Mouse (Mus musculus): ENCODE results near the gene Lrp10. TPM values are rescaled to one million over a fixed set of nuclear protein-coding genes. Genes with fewer than 3 reads are reported as not detected.

Lrp10 gene
- polyA plus RNA-seq, 1 experiment from 2014 or later: 108 TPM

GRCm38 (mm10) chr14:54454669-54455528, 9.0 kb upstream of the Lrp10 start:
- WGBS: 38% methylated on average over 11 of the region's 11 CpGs

GRCm38 (mm10) chr14:54457907-54458569, 5.9 kb upstream of the Lrp10 start:
- no peaks in the 10 kb centered on the region for H3K27me3 ChIP-seq (replicated peaks; ENCODE audit: control insufficient read depth, insufficient read depth, low read length)
- no peak overlapping the region for H3K4me3 ChIP-seq (ENCODE audit: low read depth, low read length)
- no peak for TF ChIP-seq CTCF (IDR thresholded peaks at IDR 0.05; ENCODE audit: low read depth)
- H3K36me3 ChIP-seq (ENCODE audit: control insufficient read depth, insufficient read depth): no peaks in the 10 kb centered on the region
- no peaks in the 10 kb centered on the region for H3K9me3 ChIP-seq (ENCODE audit: control insufficient read depth)
- no peak overlapping the region for H3K27ac ChIP-seq (ENCODE audit: low read depth, low read length)
- H3K9ac ChIP-seq (ENCODE audit: low read depth, low read length): no peak overlapping the region
- no peak for ATAC-seq
- H3K4me2 ChIP-seq (replicated peaks; ENCODE audit: low read depth): no peak overlapping the region
- WGBS: 82% methylated on average over 14 of the region's 14 CpGs
- no peaks in the 10 kb centered on the region for H3K4me1 ChIP-seq (replicated peaks; ENCODE audit: control insufficient read depth, insufficient read depth, low read length)

More at GRCm38 (mm10) chr14:54454669-54455528, 9.0 kb upstream of the Lrp10 start:
- no peak overlapping the region for H3K4me3 ChIP-seq (ENCODE audit: low read depth, low read length)
- 0 out of 2 replicates have a peak overlapping the region, but pooled peaks have one; percentile 5 for H3K27ac ChIP-seq (ENCODE audit: low read depth, low read length)
- no peak for TF ChIP-seq CTCF (IDR thresholded peaks at IDR 0.05; ENCODE audit: low read depth)
- ATAC-seq: peak; percentile 86
- H3K9ac ChIP-seq (ENCODE audit: low read depth, low read length): no peak overlapping the region
- H3K27me3 ChIP-seq (replicated peaks; ENCODE audit: control insufficient read depth, insufficient read depth, low read length): no peaks in the 10 kb centered on the region
- no peaks in the 10 kb centered on the region for H3K4me1 ChIP-seq (replicated peaks; ENCODE audit: control insufficient read depth, insufficient read depth, low read length)
- no peaks in the 10 kb centered on the region for H3K36me3 ChIP-seq (ENCODE audit: control insufficient read depth, insufficient read depth)
- no peaks in the 10 kb centered on the region for H3K9me3 ChIP-seq (ENCODE audit: control insufficient read depth)
- peak overlapping the region; percentile 4; the same call in 1 of the 2 replicates for H3K4me2 ChIP-seq (replicated peaks; ENCODE audit: low read depth)

DNA sequence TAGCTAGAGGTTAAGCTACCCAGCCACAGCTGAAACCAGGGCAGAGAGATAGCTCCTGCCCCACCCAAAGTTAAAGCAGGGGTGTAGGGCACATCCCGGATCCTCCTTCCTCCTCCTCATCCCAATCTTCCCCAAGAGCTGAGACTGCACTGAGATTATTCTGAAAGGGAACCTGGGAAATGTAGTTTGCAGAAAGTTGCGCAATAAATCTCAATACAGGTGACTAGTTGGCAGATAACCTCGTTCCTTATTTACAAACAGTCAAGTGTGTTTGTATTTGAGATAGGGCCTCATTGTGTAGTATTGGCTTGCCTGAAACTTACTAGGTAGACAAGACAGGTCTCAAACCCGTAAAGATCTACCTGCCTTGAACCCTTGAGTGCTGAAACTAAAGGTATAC, 1.8 kb upstream of the Lrp10 start:
- WGBS: 54% methylated on average over 4 of the region's 4 CpGs
- Histone ChIP-seq H3K9me3 (ENCODE audit: control insufficient read depth) (no peaks in the 10 kb centered on the region), H3K27me3 (replicated peaks; ENCODE audit: control insufficient read depth, insufficient read depth, low read length) (no peaks in the 10 kb centered on the region), H3K27ac (ENCODE audit: low read depth, low read length) (no peak overlapping the region), H3K4me1 (replicated peaks; ENCODE audit: control insufficient read depth, insufficient read depth, low read length) (no peaks in the 10 kb centered on the region), H3K9ac (ENCODE audit: low read depth, low read length) (no peak overlapping the region), H3K4me2 (replicated peaks; ENCODE audit: low read depth) (no peak overlapping the region), H3K36me3 (ENCODE audit: control insufficient read depth, insufficient read depth) (0 out of 2 replicates have a peak, but pooled peaks cover 3% of the 10 kb centered on the region), H3K4me3 (ENCODE audit: low read depth, low read length) (no peak overlapping the region)
- no peak for ATAC-seq
- TF ChIP-seq CTCF (IDR thresholded peaks at IDR 0.05; ENCODE audit: low read depth): no peak

- peaks cover 13% of the 10 kb centered on the region for H3K36me3 ChIP-seq (ENCODE audit: control insufficient read depth, insufficient read depth)
- ATAC-seq: no peak; the same call in 1 of the 2 replicates
Measured at GRCm38 (mm10) chr14:54463108-54463958, 604 bp upstream of the Lrp10 start.

DNA sequence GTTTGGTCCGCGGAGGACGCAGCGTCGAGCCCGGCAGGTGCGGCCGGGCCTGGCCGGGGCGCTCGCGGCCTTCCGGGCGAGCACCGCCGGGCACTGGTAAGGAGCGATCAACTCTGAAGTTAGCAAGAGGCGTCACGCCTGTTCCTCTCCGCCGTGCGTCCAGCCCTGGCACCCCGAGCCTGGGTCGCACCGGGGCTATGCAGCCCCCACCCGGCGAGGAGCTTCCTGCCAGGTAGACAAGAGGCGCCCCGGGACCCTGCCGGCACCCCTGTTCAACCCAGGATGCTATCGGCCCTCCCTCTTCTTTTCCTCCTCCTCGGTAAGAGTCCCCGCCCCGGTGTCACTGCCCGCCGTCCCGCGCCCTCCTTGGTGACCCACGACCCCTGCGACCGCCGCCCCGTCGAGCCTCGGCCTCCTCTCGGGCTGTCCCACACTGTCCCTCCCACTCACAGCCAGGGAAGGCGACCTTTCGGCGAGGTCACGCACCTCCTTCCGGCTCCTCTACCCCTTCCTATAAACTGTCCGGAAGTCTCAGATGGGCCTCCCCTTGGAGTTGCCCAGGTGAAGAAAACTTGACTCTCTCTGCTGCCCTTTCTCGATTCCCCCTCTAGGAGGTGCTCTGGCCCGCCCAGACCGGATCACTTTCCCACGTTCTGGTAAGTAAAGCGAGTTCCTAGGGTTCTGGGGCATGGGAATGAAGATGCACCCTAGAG, 512 bp downstream of the Lrp10 start:
- 1% methylated on average over 55 of the region's 57 CpGs for WGBS
- ATAC-seq: peak; percentile 79
- Histone ChIP-seq H3K27ac (ENCODE audit: low read depth, low read length) (peak overlapping the region; percentile 97), H3K9me3 (ENCODE audit: control insufficient read depth) (no peaks in the 10 kb centered on the region), H3K36me3 (ENCODE audit: control insufficient read depth, insufficient read depth) (peaks cover 24% of the 10 kb centered on the region), H3K4me1 (replicated peaks; ENCODE audit: control insufficient read depth, insufficient read depth, low read length) (no peaks in the 10 kb centered on the region), H3K27me3 (replicated peaks; ENCODE audit: control insufficient read depth, insufficient read depth, low read length) (no peaks in the 10 kb centered on the region), H3K9ac (ENCODE audit: low read depth, low read length) (peak overlapping the region; percentile 95), H3K4me2 (replicated peaks; ENCODE audit: low read depth) (peak overlapping the region; percentile 84), H3K4me3 (ENCODE audit: low read depth, low read length) (peak overlapping the region; percentile 86)
- peak; percentile 82 for TF ChIP-seq CTCF (IDR thresholded peaks at IDR 0.05; ENCODE audit: low read depth)

More at GRCm38 (mm10) chr14:54463108-54463958, 604 bp upstream of the Lrp10 start:
- Histone ChIP-seq H3K4me2 (replicated peaks; ENCODE audit: low read depth) (peak overlapping the region; percentile 84), H3K9me3 (ENCODE audit: control insufficient read depth) (no peaks in the 10 kb centered on the region), H3K27me3 (replicated peaks; ENCODE audit: control insufficient read depth, insufficient read depth, low read length) (no peaks in the 10 kb centered on the region), H3K9ac (ENCODE audit: low read depth, low read length) (peak overlapping the region; percentile 95), H3K27ac (ENCODE audit: low read depth, low read length) (peak overlapping the region; percentile 97), H3K4me1 (replicated peaks; ENCODE audit: control insufficient read depth, insufficient read depth, low read length) (no peaks in the 10 kb centered on the region), H3K4me3 (ENCODE audit: low read depth, low read length) (peak overlapping the region; percentile 86)
- 12% methylated on average over 12 of the region's 12 CpGs for WGBS
- TF ChIP-seq CTCF (IDR thresholded peaks at IDR 0.05; ENCODE audit: low read depth): no peak

All from intestine, postnatal 0 days (tissue).